Mouse (Mus musculus) megakaryocyte-erythroid progenitor cell, adult 5-6 weeks (primary cell): ENCODE measurements at regions not wholly inside any gene's neighbourhood (a gene's known extent, or its start where the extent isn't known, plus 50 kb on each side); places are given as distances from the start of the nearest gene placed in this dataset.

Experiments
- ATAC-seq: replicated peaks from 2 replicates; pipeline ENCODE4 v1.8.0; 2016; ENCODE audit warnings: mild to moderate bottlenecking, inconsistent platforms; ENCODE audit not compliant: severe bottlenecking, poor library complexity, low FRiP score, low TSS enrichment

- no peak for ATAC-seq
Measured at GRCm38 (mm10) chr4:154774332-154774731, 62.9 kb upstream of the Ttc34 start.

- ATAC-seq: no peak
Measured at GRCm38 (mm10) chr4:154778818-154779217, 58.4 kb upstream of the Ttc34 start.

- no peak for ATAC-seq
Measured at GRCm38 (mm10) chr4:154781391-154781790, 55.9 kb upstream of the Ttc34 start.

GRCm38 (mm10) chr4:154782291-154782690 lies 55.0 kb upstream of the Ttc34 start:
- no peak for ATAC-seq

- no peak for ATAC-seq
Measured at GRCm38 (mm10) chr4:154785282-154785987, 51.8 kb upstream of the Ttc34 start.

- no peak for ATAC-seq
Measured at GRCm38 (mm10) chr4:154787190-154787589, 50.1 kb upstream of the Ttc34 start.
